16 mouse cellular contexts compared by ENCODE assay signal in genomic region chr5:134294606-134295005, GRCm38 (mm10).
"Had no signal": no experiment of that assay in that cellular context is flagged by ENCODE, and none has a peak within 500 bp of the region (broad histone marks: within the 10 kb centered on the region; RNA-seq: fewer than 3 reads in every experiment).

No protein-coding gene starts in this region.

- H3K9me3 ChIP-seq: intestine, embryonic 15.5 days; limb, embryonic 10.5 days; liver, embryonic 12.5 days; lung, embryonic 15.5 days; midbrain, embryonic 15.5 days; neural tube, embryonic 13.5 days had no signal

- ATAC-seq: liver, embryonic 12.5 days; midbrain, embryonic 15.5 days had no signal

- H3K9ac ChIP-seq: intestine, embryonic 15.5 days; liver, embryonic 12.5 days; lung, embryonic 15.5 days; midbrain, embryonic 15.5 days; neural tube, embryonic 13.5 days had no signal

- DNase-seq: lung, postnatal 14 days; retina, postnatal 1 day; right cerebral cortex, postnatal 4 days; spleen, adult 18-20 months; thymus, adult 18-20 months; thymus, postnatal 14 days had no signal

- H3K4me3 ChIP-seq: intestine, embryonic 15.5 days; left cerebral cortex, adult 2 months; limb, embryonic 10.5 days; liver, embryonic 12.5 days; lung, embryonic 15.5 days; megakaryocyte, embryonic 14.5 days; midbrain, embryonic 15.5 days; neural tube, embryonic 13.5 days had no signal

- H3K27me3 ChIP-seq: intestine, embryonic 15.5 days; liver, embryonic 12.5 days; lung, embryonic 15.5 days; megakaryocyte, embryonic 14.5 days; midbrain, embryonic 15.5 days; neural tube, embryonic 13.5 days had no signal

- H3K4me1 ChIP-seq: intestine, embryonic 15.5 days; limb, embryonic 10.5 days; liver, embryonic 12.5 days; lung, embryonic 15.5 days; neural tube, embryonic 13.5 days had no signal

- H3K4me2 ChIP-seq: intestine, embryonic 15.5 days; liver, embryonic 12.5 days; lung, embryonic 15.5 days; midbrain, embryonic 11.5 days; midbrain, embryonic 15.5 days; neural tube, embryonic 13.5 days had no signal

- H3K27ac ChIP-seq: intestine, embryonic 15.5 days; limb, embryonic 10.5 days; liver, embryonic 12.5 days; lung, embryonic 15.5 days; macrophage; midbrain, embryonic 15.5 days; neural tube, embryonic 13.5 days had no signal
